Mouse (Mus musculus) limb, embryonic 14.5 days (tissue): ENCODE results near the gene Gtf3c5. TPM values are rescaled to one million over a fixed set of nuclear protein-coding genes. Genes with fewer than 3 reads are reported as not detected.

ENCODE experiments used
- ATAC-seq: fragments of 200-750 bp; cut with Nextera tagmentation; 2 replicates; pipeline ENCODE4 v1.8.0; 2017; ENCODE audit warnings: low read depth, moderate number of reproducible peaks, moderate TSS enrichment; ENCODE audit not compliant: low FRiP score
- DNase-seq: peaks from one replicate; pipeline ENCODE4 v3.0.0-alpha.2; 2015; ENCODE audit warnings: low spot score
- H3K27ac ChIP-seq: fragments of 300-500 bp; sonication (generic); replicated peaks from 2 replicates; pipeline ENCODE4 v1.5.1; 2014; ENCODE audit warnings: low read depth, mild to moderate bottlenecking, low read length, moderate library complexity, mixed read lengths
- H3K27me3 ChIP-seq: fragments of 300-500 bp; sonication (generic); 2 replicates; pipeline ENCODE4 v1.6.1; 2014; ENCODE audit warnings: low read length, mixed read lengths; ENCODE audit not compliant: control insufficient read depth, insufficient read depth
- H3K36me3 ChIP-seq: fragments of 300-500 bp; sonication (generic); 2 replicates; pipeline ENCODE4 v1.6.1; 2014; ENCODE audit warnings: mild to moderate bottlenecking, low read length, moderate library complexity, mixed read lengths; ENCODE audit not compliant: control insufficient read depth, insufficient read depth
- H3K4me1 ChIP-seq: fragments of 300-500 bp; sonication (generic); 2 replicates; pipeline ENCODE4 v1.6.1; 2014; ENCODE audit warnings: antibody characterized with exemption, low read length, mixed read lengths; ENCODE audit not compliant: control insufficient read depth, insufficient read depth
- H3K4me2 ChIP-seq: fragments of 300-500 bp; sonication (generic); replicated peaks from 2 replicates; pipeline ENCODE4 v1.6.1; 2014; ENCODE audit warnings: low read depth, mild to moderate bottlenecking, low read length, moderate library complexity; ENCODE audit not compliant: severe bottlenecking
- H3K4me3 ChIP-seq: fragments of 300-500 bp; sonication (generic); replicated peaks from 2 replicates; pipeline ENCODE4 v1.5.1; 2014; ENCODE audit warnings: low read length
- H3K9ac ChIP-seq: fragments of 300-500 bp; sonication (generic); 2 replicates; pipeline ENCODE4 v1.6.1; 2014; ENCODE audit warnings: mild to moderate bottlenecking, low read depth, low read length, moderate library complexity; ENCODE audit not compliant: severe bottlenecking
- H3K9me3 ChIP-seq: fragments of 300-500 bp; sonication (generic); 2 replicates; pipeline ENCODE4 v1.6.1; 2016; ENCODE audit warnings: low read length; ENCODE audit not compliant: control insufficient read depth
- POLR2A ChIP-seq: fragments of 200-500 bp; IDR thresholded peaks from 2 replicates; pipeline ENCODE4 v1.8.0; 2012; ENCODE audit warnings: inconsistent platforms, mild to moderate bottlenecking, moderate library complexity, borderline replicate concordance; ENCODE audit not compliant: insufficient read depth, insufficient read length; ENCODE audit errors: extremely low read depth
- WGBS: fragments of 180-500 bp; shearing (Covaris S2); extraction: QIAGEN DNeasy Blood & Tissue Kit; methylation state at CpG from one replicate; pipeline ENCODE4 v1.1.7; 2014; 5-methylcytosine and 5-hydroxymethylcytosine counted together
- polyA plus RNA-seq, 2 experiments: library from polyadenylated mRNA; depleted of rRNA in 1 of 2; stranded (reverse) in 1 of 2; unstranded in 1 of 2; fragments of >200 nt; fragmentation: Nextera tagmentation in 1 of 2; extraction: Ambion mirVana in 1 of 2; gene quantifications; 2 replicates each; pipeline versions ENCODE4 v1.2.1 to v1.2.3; 2012 to 2014

Gene Gtf3c5
- polyA plus RNA-seq, 2 experiments, result 29.7 to 52.4 TPM

GRCm38 (mm10) chr2:28525219-28525942 lies 58.2 kb downstream of the Gtf3c5 start:
- H3K27ac ChIP-seq, result peak overlapping the region; percentile 58
- ATAC-seq, result peak; percentile 55
- no peak overlapping the region for H3K9ac ChIP-seq
- no peak overlapping the region for H3K4me3 ChIP-seq
- TF ChIP-seq POLR2A, result no peak
- no peaks in the 10 kb centered on the region for H3K9me3 ChIP-seq
- no peak overlapping the region for H3K4me2 ChIP-seq
- H3K27me3 ChIP-seq, result no peaks in the 10 kb centered on the region
- DNase-seq, result no peak
- peaks cover 49% of the 10 kb centered on the region for H3K4me1 ChIP-seq
- H3K36me3 ChIP-seq, result no peaks in the 10 kb centered on the region
- WGBS, result 25% methylated on average over 11 of the region's 11 CpGs

GRCm38 (mm10) chr2:28524406-28524805 lies 59.1 kb downstream of the Gtf3c5 start:
- Histone ChIP-seq H3K4me2 (no peak overlapping the region), H3K4me3 (no peak overlapping the region), H3K9ac (no peak overlapping the region), H3K4me1 (peaks cover 39% of the 10 kb centered on the region), H3K27me3 (no peaks in the 10 kb centered on the region), H3K9me3 (no peaks in the 10 kb centered on the region), H3K36me3 (no peaks in the 10 kb centered on the region), H3K27ac (no peak overlapping the region)
- TF ChIP-seq POLR2A, result no peak
- ATAC-seq (no peak), DNase-seq (no peak)
- WGBS, result 84% methylated on average over 10 of the region's 10 CpGs

GRCm38 (mm10) chr2:28523643-28524117 lies 59.9 kb downstream of the Gtf3c5 start:
- Histone ChIP-seq H3K9ac (no peak overlapping the region), H3K27ac (no peak overlapping the region), H3K9me3 (no peaks in the 10 kb centered on the region), H3K4me2 (no peak overlapping the region), H3K27me3 (no peaks in the 10 kb centered on the region), H3K4me3 (no peak overlapping the region), H3K4me1 (peaks cover 39% of the 10 kb centered on the region), H3K36me3 (no peaks in the 10 kb centered on the region)
- DNase-seq, result peak; percentile 89
- WGBS, result 5% methylated on average over 4 of the region's 5 CpGs
- no peak for TF ChIP-seq POLR2A
- ATAC-seq, result peak; percentile 72

GRCm38 (mm10) chr2:28522166-28522565 lies 61.4 kb downstream of the Gtf3c5 start:
- no peak overlapping the region for H3K9ac ChIP-seq
- H3K9me3 ChIP-seq, result no peaks in the 10 kb centered on the region
- no peaks in the 10 kb centered on the region for H3K36me3 ChIP-seq
- DNase-seq, result no peak
- ATAC-seq, result no peak
- no peak overlapping the region for H3K4me3 ChIP-seq
- H3K4me2 ChIP-seq, result no peak overlapping the region
- H3K27ac ChIP-seq, result no peak overlapping the region
- WGBS, result 67% methylated on average over 4 of the region's 4 CpGs
- no peaks in the 10 kb centered on the region for H3K27me3 ChIP-seq
- no peak for TF ChIP-seq POLR2A
- peaks cover 50% of the 10 kb centered on the region for H3K4me1 ChIP-seq

- WGBS, result 80% methylated on average over 5 of the region's 6 CpGs
- peak overlapping the region; percentile 31; the same call in 1 of the 2 replicates for H3K9ac ChIP-seq
- DNase-seq (no peak), ATAC-seq (no peak)
- peaks cover 51% of the 10 kb centered on the region for H3K4me1 ChIP-seq
- H3K4me3 ChIP-seq, result no peak overlapping the region
- no peaks in the 10 kb centered on the region for H3K9me3 ChIP-seq
- H3K27ac ChIP-seq, result no peak overlapping the region
- H3K27me3 ChIP-seq, result no peaks in the 10 kb centered on the region
- H3K36me3 ChIP-seq, result no peaks in the 10 kb centered on the region; the same call in 1 of the 2 replicates
- no peak overlapping the region for H3K4me2 ChIP-seq
- TF ChIP-seq POLR2A, result no peak
These were observed 61.9 kb downstream of the Gtf3c5 start for GRCm38 (mm10) chr2:28521571-28522151.
